Mouse (Mus musculus): Measurements from ENCODE around the gene Nedd9. TPM values are rescaled to one million over a fixed set of nuclear protein-coding genes. Genes with fewer than 3 reads are reported as not detected.

Gene Nedd9
- polyA plus RNA-seq, 1 experiment from 2014 or later, result 22.9 TPM

- WGBS, result 88% methylated on average over 7 of the region's 7 CpGs
- no peak overlapping the region for H3K9ac ChIP-seq (ENCODE audit: low read length)
- no peaks in the 10 kb centered on the region; the same call in 1 of the 2 replicates for H3K27me3 ChIP-seq (ENCODE audit: control insufficient read depth, insufficient read depth, low read length)
- no peak overlapping the region for H3K4me2 ChIP-seq (ENCODE audit: low read length)
- no peaks in the 10 kb centered on the region for H3K36me3 ChIP-seq (ENCODE audit: control insufficient read depth, insufficient read depth, low read length)
- H3K4me3 ChIP-seq (ENCODE audit: control insufficient read depth in 1 of 2, insufficient read depth in 1 of 2, low read depth in 1 of 2, low read length in 2 of 2), result no peak overlapping the region
- no peaks in the 10 kb centered on the region for H3K9me3 ChIP-seq (ENCODE audit: control insufficient read depth, low read length)
- no peak overlapping the region for H3K27ac ChIP-seq (replicated peaks in 1 of 2; ENCODE audit: control insufficient read depth in 1 of 2, insufficient read depth in 1 of 2, low read depth in 2 of 2, low read length in 2 of 2)
- no peak for ATAC-seq (ENCODE audit: insufficient number of reproducible peaks, insufficient read depth, low FRiP score, low read depth)
- H3K4me1 ChIP-seq (ENCODE audit: control insufficient read depth in 2 of 2, insufficient read depth in 2 of 2, low read length in 2 of 2), result no peaks in the 10 kb centered on the region; a peak in 1 of 4 replicates
Measured at GRCm38 (mm10) chr13:41491522-41491921, 4.4 kb upstream of the Nedd9 start.

- H3K9ac ChIP-seq (ENCODE audit: low read length), result no peak overlapping the region
- 81% methylated on average over 8 of the region's 8 CpGs for WGBS
Measured at GRCm38 (mm10) chr13:41490282-41490681, 3.1 kb upstream of the Nedd9 start.

GRCm38 (mm10) chr13:41489705-41490275 lies 2.6 kb upstream of the Nedd9 start:
- no peak for ATAC-seq (ENCODE audit: insufficient number of reproducible peaks, insufficient read depth, low FRiP score, low read depth)
- Histone ChIP-seq H3K9ac (ENCODE audit: low read length) (no peak overlapping the region), H3K4me1 (ENCODE audit: control insufficient read depth in 2 of 2, insufficient read depth in 2 of 2, low read length in 2 of 2) (no peaks in the 10 kb centered on the region; a peak in 1 of 4 replicates)

More at GRCm38 (mm10) chr13:41490282-41490681, 3.1 kb upstream of the Nedd9 start:
- no peak overlapping the region for H3K4me3 ChIP-seq (ENCODE audit: control insufficient read depth in 1 of 2, insufficient read depth in 1 of 2, low read depth in 1 of 2, low read length in 2 of 2)
- H3K4me2 ChIP-seq (ENCODE audit: low read length), result no peak overlapping the region
- ATAC-seq (ENCODE audit: insufficient number of reproducible peaks, insufficient read depth, low FRiP score, low read depth), result no peak
- no peaks in the 10 kb centered on the region for H3K9me3 ChIP-seq (ENCODE audit: control insufficient read depth, low read length)
- no peaks in the 10 kb centered on the region; the same call in 1 of the 2 replicates for H3K27me3 ChIP-seq (ENCODE audit: control insufficient read depth, insufficient read depth, low read length)
- no peak overlapping the region for H3K27ac ChIP-seq (replicated peaks in 1 of 2; ENCODE audit: control insufficient read depth in 1 of 2, insufficient read depth in 1 of 2, low read depth in 2 of 2, low read length in 2 of 2)
- no peaks in the 10 kb centered on the region; a peak in 1 of 4 replicates for H3K4me1 ChIP-seq (ENCODE audit: control insufficient read depth in 2 of 2, insufficient read depth in 2 of 2, low read length in 2 of 2)
- H3K36me3 ChIP-seq (ENCODE audit: control insufficient read depth, insufficient read depth, low read length), result no peaks in the 10 kb centered on the region

GRCm38 (mm10) chr13:41487409-41487743 lies 214 bp upstream of the Nedd9 start:
- WGBS, result 65% methylated on average over 2 of the region's 2 CpGs
- Histone ChIP-seq H3K4me2 (ENCODE audit: low read length) (no peak overlapping the region), H3K27ac (replicated peaks in 1 of 2; ENCODE audit: control insufficient read depth in 1 of 2, insufficient read depth in 1 of 2, low read depth in 2 of 2, low read length in 2 of 2) (no peak overlapping the region)

More at GRCm38 (mm10) chr13:41489705-41490275, 2.6 kb upstream of the Nedd9 start:
- WGBS, result 69% methylated on average over 9 of the region's 9 CpGs
- Histone ChIP-seq H3K9me3 (ENCODE audit: control insufficient read depth, low read length) (no peaks in the 10 kb centered on the region), H3K4me2 (ENCODE audit: low read length) (no peak overlapping the region), H3K27me3 (ENCODE audit: control insufficient read depth, insufficient read depth, low read length) (no peaks in the 10 kb centered on the region; the same call in 1 of the 2 replicates), H3K36me3 (ENCODE audit: control insufficient read depth, insufficient read depth, low read length) (no peaks in the 10 kb centered on the region), H3K27ac (replicated peaks in 1 of 2; ENCODE audit: control insufficient read depth in 1 of 2, insufficient read depth in 1 of 2, low read depth in 2 of 2, low read length in 2 of 2) (no peak overlapping the region), H3K4me3 (ENCODE audit: control insufficient read depth in 1 of 2, insufficient read depth in 1 of 2, low read depth in 1 of 2, low read length in 2 of 2) (no peak overlapping the region)

GRCm38 (mm10) chr13:41483966-41484365 lies 3.2 kb downstream of the Nedd9 start:
- Histone ChIP-seq H3K4me1 (ENCODE audit: control insufficient read depth in 2 of 2, insufficient read depth in 2 of 2, low read length in 2 of 2) (no peaks in the 10 kb centered on the region; a peak in 1 of 4 replicates), H3K9ac (ENCODE audit: low read length) (no peak overlapping the region), H3K27me3 (ENCODE audit: control insufficient read depth, insufficient read depth, low read length) (peaks cover 22% of the 10 kb centered on the region), H3K36me3 (ENCODE audit: control insufficient read depth, insufficient read depth, low read length) (no peaks in the 10 kb centered on the region), H3K27ac (replicated peaks in 1 of 2; ENCODE audit: control insufficient read depth in 1 of 2, insufficient read depth in 1 of 2, low read depth in 2 of 2, low read length in 2 of 2) (no peak overlapping the region), H3K4me2 (ENCODE audit: low read length) (no peak overlapping the region), H3K4me3 (ENCODE audit: control insufficient read depth in 1 of 2, insufficient read depth in 1 of 2, low read depth in 1 of 2, low read length in 2 of 2) (no peak overlapping the region), H3K9me3 (ENCODE audit: control insufficient read depth, low read length) (no peaks in the 10 kb centered on the region)
- 85% methylated on average over 7 of the region's 7 CpGs for WGBS
- no peak for ATAC-seq (ENCODE audit: insufficient number of reproducible peaks, insufficient read depth, low FRiP score, low read depth)

More at GRCm38 (mm10) chr13:41487409-41487743, 214 bp upstream of the Nedd9 start:
- H3K9ac ChIP-seq (ENCODE audit: low read length), result no peak overlapping the region
- H3K4me1 ChIP-seq (ENCODE audit: control insufficient read depth in 2 of 2, insufficient read depth in 2 of 2, low read length in 2 of 2), result no peaks in the 10 kb centered on the region; a peak in 1 of 4 replicates
- no peak overlapping the region for H3K4me3 ChIP-seq (ENCODE audit: control insufficient read depth in 1 of 2, insufficient read depth in 1 of 2, low read depth in 1 of 2, low read length in 2 of 2)
- peaks cover 3% of the 10 kb centered on the region; the same call in 1 of the 2 replicates for H3K27me3 ChIP-seq (ENCODE audit: control insufficient read depth, insufficient read depth, low read length)
- no peak for ATAC-seq (ENCODE audit: insufficient number of reproducible peaks, insufficient read depth, low FRiP score, low read depth)
- no peaks in the 10 kb centered on the region for H3K9me3 ChIP-seq (ENCODE audit: control insufficient read depth, low read length)
- no peaks in the 10 kb centered on the region for H3K36me3 ChIP-seq (ENCODE audit: control insufficient read depth, insufficient read depth, low read length)

- no peak overlapping the region for H3K4me2 ChIP-seq (ENCODE audit: low read length)
- H3K9ac ChIP-seq (ENCODE audit: low read length), result no peak overlapping the region
- H3K27me3 ChIP-seq (ENCODE audit: control insufficient read depth, insufficient read depth, low read length), result peaks cover 26% of the 10 kb centered on the region
- H3K9me3 ChIP-seq (ENCODE audit: control insufficient read depth, low read length), result no peaks in the 10 kb centered on the region
- H3K4me3 ChIP-seq (ENCODE audit: control insufficient read depth in 1 of 2, insufficient read depth in 1 of 2, low read depth in 1 of 2, low read length in 2 of 2), result no peak overlapping the region
- H3K4me1 ChIP-seq (ENCODE audit: control insufficient read depth in 2 of 2, insufficient read depth in 2 of 2, low read length in 2 of 2), result no peaks in the 10 kb centered on the region; a peak in 1 of 4 replicates
- no peak overlapping the region for H3K27ac ChIP-seq (replicated peaks in 1 of 2; ENCODE audit: control insufficient read depth in 1 of 2, insufficient read depth in 1 of 2, low read depth in 2 of 2, low read length in 2 of 2)
- no peak for ATAC-seq (ENCODE audit: insufficient number of reproducible peaks, insufficient read depth, low FRiP score, low read depth)
- 92% methylated on average over 3 of the region's 3 CpGs for WGBS
- no peaks in the 10 kb centered on the region for H3K36me3 ChIP-seq (ENCODE audit: control insufficient read depth, insufficient read depth, low read length)
Measured at GRCm38 (mm10) chr13:41482408-41483011, 4.7 kb downstream of the Nedd9 start.

- H3K9ac ChIP-seq (ENCODE audit: low read length), result no peak overlapping the region
- H3K4me1 ChIP-seq (ENCODE audit: control insufficient read depth in 2 of 2, insufficient read depth in 2 of 2, low read length in 2 of 2), result no peaks in the 10 kb centered on the region
- H3K27me3 ChIP-seq (ENCODE audit: control insufficient read depth, insufficient read depth, low read length), result peaks cover 33% of the 10 kb centered on the region
- no peak overlapping the region for H3K4me3 ChIP-seq (ENCODE audit: control insufficient read depth in 1 of 2, insufficient read depth in 1 of 2, low read depth in 1 of 2, low read length in 2 of 2)
- 63% methylated on average over 13 of the region's 15 CpGs for whole genome bisulfite sequencing
- H3K9me3 ChIP-seq (ENCODE audit: control insufficient read depth, low read length), result no peaks in the 10 kb centered on the region
- no peaks in the 10 kb centered on the region for H3K36me3 ChIP-seq (ENCODE audit: control insufficient read depth, insufficient read depth, low read length)
- no peak for ATAC-seq (ENCODE audit: insufficient number of reproducible peaks, insufficient read depth, low FRiP score, low read depth)
- H3K4me2 ChIP-seq (ENCODE audit: low read length), result no peak overlapping the region
- no peak overlapping the region for H3K27ac ChIP-seq (replicated peaks in 1 of 2; ENCODE audit: control insufficient read depth in 1 of 2, insufficient read depth in 1 of 2, low read depth in 2 of 2, low read length in 2 of 2)
Measured at GRCm38 (mm10) chr13:41479737-41480435, 7.3 kb downstream of the Nedd9 start.
